Mouse (Mus musculus): ENCODE results near the gene Gas7.

- no peak for TF ChIP-seq CTCF (IDR thresholded peaks at IDR 0.05)
- no peak for TF ChIP-seq EP300 (IDR thresholded peaks at IDR 0.05; ENCODE audit: insufficient read depth, low read depth, low read length)
- TF ChIP-seq POLR2A (IDR thresholded peaks at IDR 0.05; ENCODE audit: insufficient read depth, low read depth, low read length) = no peak
These were observed 189.5 kb downstream of the Gas7 start for GRCm38 (mm10) chr11:67644632-67645149.

All from heart, adult 2 months (tissue).